Mouse (Mus musculus) small intestine, adult 2 months (tissue): ENCODE measurements around the gene Map3k3. TPM values are rescaled to one million over a fixed set of nuclear protein-coding genes. Genes with fewer than 3 reads are reported as not detected.
"Not testable (repeated sequence)": the region's sequence is repeated elsewhere in the genome, so short reads cannot be mapped to it uniquely, and the experiment has no call there.

Experiments used
- H3K27ac ChIP-seq: fragments of 200-500 bp; 2 replicates; pipeline ENCODE4 v1.5.1; 2012; ENCODE audit warnings: low read depth, low read length, control low read depth, inconsistent platforms; ENCODE audit not compliant: insufficient read depth
- H3K27me3 ChIP-seq: fragments of 200-500 bp; 2 replicates; pipeline ENCODE4 v1.6.1; 2012; ENCODE audit warnings: mild to moderate bottlenecking, moderate library complexity, low read length, inconsistent platforms; ENCODE audit not compliant: control insufficient read depth, insufficient read depth
- H3K36me3 ChIP-seq: fragments of 200-500 bp; 2 replicates; pipeline ENCODE4 v1.6.1; 2012; ENCODE audit warnings: mild to moderate bottlenecking, low read length, control low read depth, inconsistent platforms; ENCODE audit not compliant: control insufficient read depth, insufficient read depth
- H3K4me1 ChIP-seq: fragments of 200-500 bp; 2 replicates; pipeline ENCODE4 v1.6.1; 2012; ENCODE audit warnings: low read length, inconsistent platforms, mixed read lengths; ENCODE audit not compliant: control insufficient read depth, insufficient read depth, insufficient read length
- H3K4me3 ChIP-seq: fragments of 200-500 bp; 2 replicates; pipeline ENCODE4 v1.5.1; 2012; ENCODE audit warnings: low read depth, mild to moderate bottlenecking, control low read depth, inconsistent platforms, low read length, moderate library complexity
- CTCF ChIP-seq: fragments of 200-500 bp; IDR thresholded peaks from 2 replicates; pipeline ENCODE4 v1.5.1; 2012; ENCODE audit warnings: low read depth, mild to moderate bottlenecking, control low read depth, inconsistent platforms, low read length, moderate library complexity, mixed read lengths; ENCODE audit not compliant: insufficient replicate concordance, insufficient read length; ENCODE audit errors: extremely low read depth
- POLR2A ChIP-seq: fragments of 200-500 bp; IDR thresholded peaks from 2 replicates; pipeline ENCODE4 v1.6.1; 2012; ENCODE audit warnings: low read depth, mild to moderate bottlenecking, control low read depth, inconsistent platforms, low read length, moderate library complexity
- WGBS: fragments of 180-500 bp; shearing (Covaris S2); methylation state at CpG from one replicate; pipeline ENCODE4 v1.1.7; 2018; 5-methylcytosine and 5-hydroxymethylcytosine counted together
- polyA plus RNA-seq: library from polyadenylated mRNA; depleted of rRNA; stranded (reverse); fragments of >200 nt; gene quantifications from 2 replicates; pipeline ENCODE4 v1.2.3, GENCODE M21; 2012

The Map3k3 gene
- polyA plus RNA-seq, 1 experiment = 15.1 TPM

GRCm38 (mm10) chr11:106193371-106194154, 109.2 kb downstream of the Map3k3 start:
- WGBS = under 1% methylated on average over 44 of the region's 44 CpGs

GRCm38 (mm10) chr11:106194155-106194541, 109.7 kb downstream of the Map3k3 start:
- no peaks in the 10 kb centered on the region for H3K27me3 ChIP-seq
- H3K4me3 ChIP-seq = peak overlapping the region; percentile 60
- peak overlapping the region; percentile 67 for H3K27ac ChIP-seq
- TF ChIP-seq POLR2A = no peak
- no peak for TF ChIP-seq CTCF
- 26% methylated on average over 3 of the region's 3 CpGs for WGBS
- H3K4me1 ChIP-seq = no peaks in the 10 kb centered on the region
- 0 out of 2 replicates have a peak, but pooled peaks cover 3% of the 10 kb centered on the region for H3K36me3 ChIP-seq

More at GRCm38 (mm10) chr11:106193371-106194154, 109.2 kb downstream of the Map3k3 start:
- Histone ChIP-seq H3K4me1 (no peaks in the 10 kb centered on the region), H3K4me3 (peak overlapping the region; percentile 83), H3K36me3 (0 out of 2 replicates have a peak, but pooled peaks cover 3% of the 10 kb centered on the region), H3K27me3 (no peaks in the 10 kb centered on the region), H3K27ac (peak overlapping the region; percentile 72)
- peak; percentile 75 for TF ChIP-seq POLR2A
- TF ChIP-seq CTCF = no peak

DNA sequence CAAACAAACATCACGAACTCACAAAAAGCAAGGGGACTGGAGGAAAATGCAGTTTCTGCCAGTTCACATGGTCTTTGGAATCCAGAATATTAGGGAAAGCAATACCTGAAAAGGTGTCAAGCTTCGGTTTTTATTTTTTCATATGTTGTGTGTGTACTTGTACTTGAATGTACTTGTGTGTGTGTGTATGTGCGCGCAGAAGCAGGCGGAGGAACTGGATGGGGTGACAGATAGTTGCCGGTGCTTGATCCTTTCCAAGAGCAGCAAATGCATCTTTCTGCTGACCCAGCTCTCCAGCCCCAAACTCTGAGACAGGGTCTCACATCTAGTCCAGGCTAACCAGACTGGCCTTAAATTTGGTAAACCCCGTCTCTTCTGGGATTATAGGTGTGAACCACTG, 110.5 kb downstream of the Map3k3 start:
- Histone ChIP-seq H3K4me3 (no peak overlapping the region), H3K27ac (no peak overlapping the region), H3K36me3 (0 out of 2 replicates have a peak, but pooled peaks cover 3% of the 10 kb centered on the region), H3K4me1 (no peaks in the 10 kb centered on the region), H3K27me3 (no peaks in the 10 kb centered on the region)
- TF ChIP-seq CTCF (no peak), POLR2A (no peak)
- WGBS = 88% methylated on average over 7 of the region's 7 CpGs

- Histone ChIP-seq H3K27ac (no peak overlapping the region), H3K4me1 (no peaks in the 10 kb centered on the region), H3K27me3 (no peaks in the 10 kb centered on the region), H3K36me3 (0 out of 2 replicates have a peak, but pooled peaks cover 3% of the 10 kb centered on the region), H3K4me3 (no peak overlapping the region)
- TF ChIP-seq POLR2A (no peak), CTCF (no peak)
Measured at GRCm38 (mm10) chr11:106195341-106195740, 110.9 kb downstream of the Map3k3 start.

GRCm38 (mm10) chr11:106198277-106198676, 113.9 kb downstream of the Map3k3 start:
- H3K36me3 ChIP-seq = peaks cover 24% of the 10 kb centered on the region
- no peaks in the 10 kb centered on the region for H3K27me3 ChIP-seq
- H3K27ac ChIP-seq = no peak overlapping the region
- H3K4me1 ChIP-seq = no peaks in the 10 kb centered on the region
- 32% methylated on average over 4 of the region's 4 CpGs for WGBS
- TF ChIP-seq CTCF (no peak), POLR2A (no peak)
- no peak overlapping the region for H3K4me3 ChIP-seq

- H3K4me3 ChIP-seq, H3K4me1 ChIP-seq, H3K27me3 ChIP-seq, H3K27ac ChIP-seq: not testable (repeated sequence)
- H3K36me3 ChIP-seq = peaks cover 36% of the 10 kb centered on the region
- 89% methylated on average over 7 of the region's 7 CpGs for WGBS
Measured at GRCm38 (mm10) chr11:106199997-106200396, 115.6 kb downstream of the Map3k3 start.

GRCm38 (mm10) chr11:106200756-106201155, 116.3 kb downstream of the Map3k3 start:
- H3K4me3 ChIP-seq = no peak overlapping the region
- H3K27me3 ChIP-seq = no peaks in the 10 kb centered on the region
- peak overlapping the region; percentile 20; the same call in 1 of the 2 replicates for H3K27ac ChIP-seq
- peaks cover 43% of the 10 kb centered on the region for H3K36me3 ChIP-seq
- H3K4me1 ChIP-seq = no peaks in the 10 kb centered on the region
- WGBS = 66% methylated on average over 6 of the region's 6 CpGs
- TF ChIP-seq CTCF (no peak), POLR2A (no peak)
